In genomic region chr3:121093509-121093908, GRCm38 (mm10) we compare ENCODE assay signal across 10 mouse cellular contexts.
DNase-seq lines count a peak whose midpoint lies in the region; ATAC-seq and TF ChIP-seq lines count a peak whose summit lies in the region.
"Had no signal": no experiment of that assay in that cellular context is flagged by ENCODE, and none has a peak within 500 bp of the region (broad histone marks: within the 10 kb centered on the region; RNA-seq: fewer than 3 reads in every experiment).

No protein-coding gene starts in this region.

- H3K4me3 ChIP-seq in forebrain, embryonic 12.5 days (replicated peaks) = no peak overlapping the region
- H3K4me3 ChIP-seq in liver, postnatal 0 days (ENCODE audit: low read depth, low read length) = no peak overlapping the region
- H3K4me3 ChIP-seq: limb, embryonic 13.5 days; stomach, embryonic 15.5 days had no signal

- no peak overlapping the region for H3K9ac ChIP-seq in forebrain, embryonic 12.5 days
- no peak overlapping the region for H3K9ac ChIP-seq in liver, postnatal 0 days (replicated peaks)
- H3K9ac ChIP-seq: limb, embryonic 13.5 days; stomach, embryonic 15.5 days had no signal

- no peaks in the 10 kb centered on the region for H3K9me3 ChIP-seq in forebrain, embryonic 12.5 days
- no peaks in the 10 kb centered on the region for H3K9me3 ChIP-seq in liver, postnatal 0 days (ENCODE audit: low read length)
- H3K9me3 ChIP-seq: limb, embryonic 13.5 days; stomach, embryonic 15.5 days had no signal

- TF ChIP-seq CTCF in brain, embryonic 14.5 days (IDR thresholded peaks at IDR 0.05; ENCODE audit: borderline replicate concordance, extremely low read depth, insufficient read depth, insufficient read length) = peak; percentile 46; the same call in 1 of the 2 replicates
- peak; percentile 59 for TF ChIP-seq CTCF in liver, postnatal 0 days (IDR thresholded peaks at IDR 0.05; ENCODE audit: low read depth)

- H3K27ac ChIP-seq in forebrain, embryonic 12.5 days = no peak overlapping the region
- no peak overlapping the region for H3K27ac ChIP-seq in liver, postnatal 0 days (ENCODE audit: low read depth)
- H3K27ac ChIP-seq: limb, embryonic 13.5 days; stomach, embryonic 15.5 days had no signal

- DNase-seq in left cerebral cortex, adult 18-20 months (ENCODE audit: low spot score in 2 of 2) = peak; percentile 52 to 66
- DNase-seq in left cerebral cortex, adult 11 months (ENCODE audit: low spot score) = no peak
- DNase-seq in MN1 (ENCODE audit: low spot score) = peak; percentile 40
- peak; percentile 80 for DNase-seq in brain, embryonic 14.5 days (ENCODE audit: low read depth)
- DNase-seq in liver, postnatal 0 days = no peak
- DNase-seq in right cerebral cortex, postnatal 4 days = peak; percentile 48
- no peak for DNase-seq in spleen, postnatal 14 days (ENCODE audit: low spot score in 2 of 2)

- H3K4me1 ChIP-seq in forebrain, embryonic 12.5 days = no peaks in the 10 kb centered on the region
- H3K4me1 ChIP-seq in liver, postnatal 0 days (ENCODE audit: insufficient read depth) = no peaks in the 10 kb centered on the region
- H3K4me1 ChIP-seq: limb, embryonic 13.5 days; stomach, embryonic 15.5 days had no signal

- 51% methylated on average over 6 of the region's 6 CpGs for WGBS in forebrain, embryonic 12.5 days
- 40% methylated on average over 6 of the region's 6 CpGs for WGBS in liver, postnatal 0 days (ENCODE audit: insufficient replicate concordance)

- no peaks in the 10 kb centered on the region for H3K36me3 ChIP-seq in forebrain, embryonic 12.5 days (replicated peaks)
- no peaks in the 10 kb centered on the region for H3K36me3 ChIP-seq in liver, postnatal 0 days (replicated peaks; ENCODE audit: insufficient read depth, low read length)
- H3K36me3 ChIP-seq: limb, embryonic 13.5 days; stomach, embryonic 15.5 days had no signal

- no peaks in the 10 kb centered on the region for H3K27me3 ChIP-seq in forebrain, embryonic 12.5 days
- no peaks in the 10 kb centered on the region for H3K27me3 ChIP-seq in liver, postnatal 0 days (ENCODE audit: insufficient read depth, low read length)
- H3K27me3 ChIP-seq: limb, embryonic 13.5 days; stomach, embryonic 15.5 days had no signal

- no peak overlapping the region for H3K4me2 ChIP-seq in forebrain, embryonic 12.5 days
- no peak overlapping the region for H3K4me2 ChIP-seq in liver, postnatal 0 days (ENCODE audit: low read depth, low read length)
- H3K4me2 ChIP-seq: limb, embryonic 13.5 days; stomach, embryonic 15.5 days had no signal

- no peak for TF ChIP-seq POLR2A in brain, embryonic 14.5 days (IDR thresholded peaks at IDR 0.05; ENCODE audit: borderline replicate concordance, extremely low read depth, insufficient read depth, insufficient read length, poor library complexity, severe bottlenecking)

- no peak for TF ChIP-seq EP300 in liver, postnatal 0 days (IDR thresholded peaks at IDR 0.05; ENCODE audit: low read depth)

- ATAC-seq in forebrain, embryonic 12.5 days (ENCODE audit: low FRiP score) = peak; percentile 41; the same call in 1 of the 2 replicates
- ATAC-seq in liver, postnatal 0 days = no peak

Comparison
In these comparisons a context has a peak if more than half of its experiments do, and no peak if none do; other contexts are left out.
1. DNase-seq: peak in left cerebral cortex, adult 18-20 months (2 of 2), MN1 (single experiment), brain, embryonic 14.5 days (single experiment) and right cerebral cortex, postnatal 4 days (single experiment); none in left cerebral cortex, adult 11 months (single experiment), liver, postnatal 0 days (single experiment) and spleen, postnatal 14 days (0 of 2).